Mouse (Mus musculus) heart, postnatal 25 days (tissue): ENCODE measurements around the gene Ypel2. TPM values are rescaled to one million over a fixed set of nuclear protein-coding genes. Genes with fewer than 3 reads are reported as not detected.

ENCODE experiments used
- DNase-seq: peaks from one replicate; pipeline ENCODE4 v3.0.0; 2022; ENCODE audit warnings: low spot score
- intact Hi-C: fragments of 180-260 bp; cut with DNase I; formaldehyde crosslinking; loops from one replicate; pipeline ENCODE4 v1.15.1; 2025
- total RNA-seq, 2 experiments: library from RNA; stranded (reverse); gene quantifications; 2 replicates each; pipeline ENCODE4 v1.2.3; 2021

Gene Ypel2
- total RNA-seq, 2 experiments from 2014 or later = 16.2 to 35.4 TPM

- DNase-seq = no peak
- intact Hi-C loops = no loop called here
Observed at GRCm38 (mm10) chr11:86966696-86967095, 26.8 kb downstream of the Ypel2 start.

DNA sequence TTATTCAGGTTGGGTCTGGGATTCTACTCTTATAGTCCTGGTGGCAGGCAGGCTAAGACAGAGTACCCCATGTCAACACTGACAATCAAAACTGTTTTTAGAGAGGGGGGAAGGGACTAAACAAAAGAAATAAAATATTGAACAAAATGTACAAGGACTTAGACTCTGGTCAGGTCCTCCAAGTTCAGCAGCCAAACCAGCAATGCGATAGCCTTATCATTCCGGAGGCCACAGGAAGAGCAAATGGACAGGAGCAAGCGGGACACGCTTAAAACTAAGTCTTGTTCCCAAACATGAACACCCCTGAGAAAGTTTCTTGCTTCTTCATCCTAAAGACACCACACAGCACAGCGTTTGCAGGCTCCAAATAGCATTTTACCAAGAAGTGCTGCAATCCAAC, 28.4 kb downstream of the Ypel2 start:
- DNase-seq = no peak
- intact Hi-C loops = no loop called here

DNA sequence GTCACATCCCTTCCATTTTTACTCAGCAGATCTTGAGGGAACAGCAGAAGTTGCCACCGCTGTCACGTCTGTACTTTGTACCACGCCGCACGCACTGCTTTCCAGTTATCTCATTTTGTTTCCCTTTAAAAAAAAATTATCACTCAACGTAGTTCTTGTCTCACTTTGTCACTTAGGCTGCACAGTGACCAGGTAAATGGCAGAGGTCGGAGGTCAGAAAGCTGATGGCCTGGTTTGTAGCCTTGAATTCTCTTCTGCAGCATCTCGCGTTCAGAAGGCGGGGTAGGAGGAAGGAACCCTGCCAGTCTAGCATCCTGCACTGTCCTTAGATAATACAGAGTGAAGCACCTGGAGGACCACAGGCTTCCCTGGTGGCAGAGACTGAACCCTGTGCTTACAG, 29.8 kb downstream of the Ypel2 start:
- DNase-seq = no peak
- intact Hi-C loops = no loop called here

DNA sequence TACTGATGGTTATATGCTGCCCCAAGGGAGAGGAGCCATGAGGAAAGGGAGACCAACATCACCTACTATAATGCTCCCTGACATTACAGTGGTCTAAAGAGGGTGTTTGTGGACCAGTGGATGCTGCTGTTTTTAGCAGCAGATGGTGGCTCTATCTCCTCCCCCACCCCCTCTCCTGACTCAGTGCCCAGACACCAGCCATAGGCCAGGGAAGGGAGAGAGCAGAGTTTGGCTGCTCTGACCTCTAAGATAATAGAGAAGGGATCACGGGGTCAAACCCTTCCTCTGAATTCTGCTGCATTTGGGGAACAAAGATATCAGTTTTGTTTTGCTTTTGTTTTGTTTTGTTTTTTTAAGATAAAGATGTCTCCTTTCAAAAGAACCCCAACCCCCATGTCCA, 30.5 kb downstream of the Ypel2 start:
- intact Hi-C loops = no loop called here

GRCm38 (mm10) chr11:86962362-86962761, 31.1 kb downstream of the Ypel2 start:
- intact Hi-C loops = loop anchor here (1.0 kb wide), 1 partner anchor 30 kb away; no protein-coding TSS in a partner anchor

More for the DNA sequence above, 30.5 kb downstream of the Ypel2 start:
- DNase-seq = no peak

GRCm38 (mm10) chr11:86961510-86962303, 31.8 kb downstream of the Ypel2 start:
- intact Hi-C loops = loop anchor here (1.0 kb wide), 1 partner anchor 31 kb away; no protein-coding TSS in a partner anchor
- peak; percentile 40 for DNase-seq

More at GRCm38 (mm10) chr11:86962362-86962761, 31.1 kb downstream of the Ypel2 start:
- no peak for DNase-seq

GRCm38 (mm10) chr11:86960331-86960730, 33.2 kb downstream of the Ypel2 start:
- intact Hi-C loops = no loop called here
- DNase-seq = no peak

GRCm38 (mm10) chr11:86958721-86959675, 34.5 kb downstream of the Ypel2 start:
- intact Hi-C loops = loop anchor here (2.0 kb wide), 1 partner anchor 38 kb away; no protein-coding TSS in a partner anchor

DNA sequence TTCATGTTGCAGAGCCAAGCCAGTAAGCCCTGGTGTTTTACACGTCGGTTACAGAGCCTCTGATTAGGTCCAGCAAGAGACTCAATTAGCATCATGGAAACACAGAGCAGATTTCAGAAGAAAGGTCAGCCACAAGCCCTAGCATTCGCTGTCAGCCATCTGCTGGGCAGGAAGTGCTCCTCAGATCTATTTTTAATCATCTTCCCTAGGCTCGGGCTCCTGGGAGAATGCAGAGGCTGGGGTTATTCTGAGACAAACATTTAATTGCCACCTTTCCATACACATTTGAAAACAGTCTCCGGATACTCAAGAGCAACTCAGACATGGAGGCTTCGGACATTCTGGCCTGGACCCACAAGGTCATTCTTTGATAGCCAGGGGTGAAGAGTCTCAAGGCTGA, 35.3 kb downstream of the Ypel2 start:
- intact Hi-C loops = loop anchor here (2.0 kb wide), 1 partner anchor 37 kb away; no protein-coding TSS in a partner anchor

More at GRCm38 (mm10) chr11:86958721-86959675, 34.5 kb downstream of the Ypel2 start:
- no peak for DNase-seq

DNA sequence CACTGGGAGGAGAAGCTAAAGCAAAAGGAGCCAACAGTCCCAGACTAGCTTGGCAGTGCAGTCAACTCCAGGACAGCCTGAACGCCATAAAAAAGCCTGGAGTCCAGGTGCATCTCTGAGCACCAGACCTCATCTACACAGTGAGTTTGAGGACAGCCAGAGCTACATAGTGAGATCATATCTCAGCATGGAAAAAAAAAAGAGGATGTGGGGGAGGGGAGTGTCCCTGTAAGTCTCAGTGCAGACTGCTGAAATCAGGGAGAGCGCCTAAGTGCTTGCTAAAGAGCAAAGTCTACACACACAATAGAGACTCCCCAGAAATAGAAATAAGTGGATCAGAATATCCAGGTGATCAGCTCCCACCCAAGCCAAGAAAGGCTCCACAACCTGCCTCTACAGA, 37.1 kb downstream of the Ypel2 start:
- intact Hi-C loops = no loop called here

More for the DNA sequence above, 35.3 kb downstream of the Ypel2 start:
- DNase-seq = peak; percentile 29

GRCm38 (mm10) chr11:86954616-86955270, 38.8 kb downstream of the Ypel2 start:
- intact Hi-C loops = no loop called here
- DNase-seq = peak; percentile 46

More for the DNA sequence above, 37.1 kb downstream of the Ypel2 start:
- DNase-seq = no peak

- intact Hi-C loops = no loop called here
- peak; percentile 70 for DNase-seq
Observed at GRCm38 (mm10) chr11:86953096-86953495, 40.4 kb downstream of the Ypel2 start.

DNA sequence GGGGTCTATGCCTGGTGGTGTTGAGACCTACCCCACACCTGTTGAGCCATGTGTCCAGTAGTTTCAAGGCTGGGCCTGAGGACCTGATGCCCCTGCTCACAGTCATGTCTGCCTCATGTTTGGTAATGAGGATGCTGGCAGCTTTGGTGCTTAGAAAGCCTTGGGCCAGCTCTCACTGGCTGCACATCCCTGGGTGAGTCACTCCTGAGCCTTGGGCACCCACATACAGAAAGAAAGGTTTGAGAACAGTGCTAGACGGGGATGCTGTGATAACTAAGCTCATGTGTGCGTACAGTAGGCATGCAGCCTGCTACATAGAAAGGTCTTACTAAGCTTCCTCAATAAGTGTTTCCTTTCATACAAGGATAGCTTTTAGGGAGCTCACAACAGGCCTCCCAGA, 40.8 kb downstream of the Ypel2 start:
- intact Hi-C loops = no loop called here
- no peak for DNase-seq

- DNase-seq = no peak
- intact Hi-C loops = no loop called here
Observed at GRCm38 (mm10) chr11:86951672-86952071, 41.8 kb downstream of the Ypel2 start.

- no peak for DNase-seq
- intact Hi-C loops = no loop called here
Observed at GRCm38 (mm10) chr11:86950491-86950890, 43.0 kb downstream of the Ypel2 start.

GRCm38 (mm10) chr11:86949951-86950441, 43.5 kb downstream of the Ypel2 start:
- peak; percentile 64 for DNase-seq
- intact Hi-C loops = no loop called here

DNA sequence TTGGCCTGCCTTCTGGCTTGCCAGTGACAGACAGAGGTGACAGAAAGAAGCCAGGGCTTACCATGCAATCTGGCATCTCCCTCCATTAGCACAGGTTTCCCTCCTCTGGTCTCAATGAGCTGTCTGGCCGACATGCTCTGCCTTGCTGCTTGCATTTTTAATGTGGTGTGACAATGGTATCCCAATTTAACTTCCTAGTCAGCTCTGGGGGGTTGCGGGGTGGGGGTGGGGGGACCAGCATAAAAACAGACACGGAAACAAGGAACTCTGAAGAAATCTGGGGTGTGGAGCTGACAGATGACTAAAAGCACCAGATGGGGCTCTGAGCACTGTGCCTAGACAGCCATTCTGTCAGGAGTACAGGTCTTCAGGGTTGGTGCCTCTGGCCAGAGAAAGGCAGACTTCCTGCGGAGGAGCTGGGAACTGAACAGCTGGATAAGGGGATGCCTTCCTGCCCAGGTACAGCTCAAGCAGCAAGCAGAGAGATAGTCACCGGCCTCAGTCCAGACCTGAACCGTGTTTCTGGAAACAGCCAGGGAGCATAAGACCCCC, 46.8 kb downstream of the Ypel2 start:
- no peak for DNase-seq

GRCm38 (mm10) chr11:86945933-86946332, 47.6 kb downstream of the Ypel2 start:
- intact Hi-C loops = loop anchor here (2.0 kb wide), 1 partner anchor 25 kb away; no protein-coding TSS in a partner anchor
- DNase-seq = no peak

More for the DNA sequence above, 46.8 kb downstream of the Ypel2 start:
- intact Hi-C loops = loop anchor here (2.0 kb wide), 1 partner anchor 26 kb away; no protein-coding TSS in a partner anchor

DNA sequence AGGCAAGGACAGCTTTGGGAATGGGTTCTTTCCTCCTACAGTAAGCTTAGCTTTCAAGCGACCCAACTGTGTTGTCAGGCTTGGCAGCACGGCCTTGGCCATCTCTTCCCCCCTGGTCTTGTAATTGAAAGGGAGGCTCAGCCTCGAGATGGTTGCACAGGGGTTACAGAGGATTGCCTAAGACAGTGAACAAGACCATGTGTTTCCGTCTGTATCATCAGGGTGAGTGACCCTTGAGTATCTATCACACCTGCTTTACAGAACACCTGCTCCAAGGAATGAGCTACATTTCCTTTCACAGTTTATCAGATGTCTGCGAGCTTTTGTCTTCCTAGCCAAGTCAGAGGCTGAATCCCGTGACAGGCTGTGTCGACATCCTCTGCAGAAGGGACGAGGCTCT, 48.4 kb downstream of the Ypel2 start:
- DNase-seq = no peak
- intact Hi-C loops = no loop called here
